Mouse (Mus musculus) liver, adult 2 months (tissue): Measurements from ENCODE around the gene Gpatch11. TPM values are rescaled to one million over a fixed set of nuclear protein-coding genes. Genes with fewer than 3 reads are reported as not detected.
A peak's percentile ranks its signal among the peaks of the same experiment; 100 is the strongest.

Source experiments
- DNase-seq: peaks from one replicate; pipeline ENCODE4 v3.0.0-alpha.2; 2011; ENCODE audit warnings: low read depth, low spot score; ENCODE audit errors: extremely low read depth
- H3K27ac ChIP-seq: fragments of 200-500 bp; replicated peaks from 2 replicates; pipeline ENCODE4 v1.5.1; 2012; ENCODE audit warnings: low read depth, mild to moderate bottlenecking, control low read depth, inconsistent platforms, low read length; ENCODE audit not compliant: insufficient read depth
- H3K27me3 ChIP-seq: fragments of 200-500 bp; 2 replicates; pipeline ENCODE4 v1.6.1; 2012; ENCODE audit warnings: mild to moderate bottlenecking, moderate library complexity, low read length, inconsistent platforms; ENCODE audit not compliant: control insufficient read depth, insufficient read depth
- H3K36me3 ChIP-seq: fragments of 200-500 bp; 2 replicates; pipeline ENCODE4 v1.6.1; 2012; ENCODE audit warnings: low read length, inconsistent platforms; ENCODE audit not compliant: control insufficient read depth, insufficient read depth
- H3K4me1 ChIP-seq: fragments of 200-500 bp; 2 replicates; pipeline ENCODE4 v1.6.1; 2011; ENCODE audit warnings: low read length; ENCODE audit not compliant: control insufficient read depth, insufficient read depth
- H3K4me3 ChIP-seq: fragments of 200-500 bp; 2 replicates; pipeline ENCODE4 v1.5.1; 2011; ENCODE audit warnings: low read depth, mild to moderate bottlenecking, control low read depth, low read length, moderate library complexity; ENCODE audit not compliant: insufficient read depth
- H3K79me2 ChIP-seq: fragments of 200-500 bp; 2 replicates; pipeline ENCODE4 v1.6.1; 2012; ENCODE audit warnings: inconsistent platforms, mild to moderate bottlenecking, low read length, moderate library complexity; ENCODE audit not compliant: control insufficient read depth, insufficient read depth
- H3K9ac ChIP-seq: fragments of 200-500 bp; 2 replicates; pipeline ENCODE4 v1.6.1; 2012; ENCODE audit warnings: low read depth, mild to moderate bottlenecking, control low read depth, inconsistent platforms, low read length
- CTCF ChIP-seq: fragments of 200-500 bp; IDR thresholded peaks from 2 replicates; pipeline ENCODE4 v1.5.1; 2011; ENCODE audit warnings: low read depth, low read length, control low read depth
- POLR2A ChIP-seq: fragments of 200-500 bp; IDR thresholded peaks from 2 replicates; pipeline ENCODE4 v1.6.1; 2011; ENCODE audit warnings: low read length, control low read depth; ENCODE audit not compliant: insufficient read depth; ENCODE audit errors: extremely low read depth
- WGBS: fragments of 180-500 bp; shearing (Covaris S2); methylation state at CpG from one replicate; pipeline ENCODE4 v1.1.7; 2018; 5-methylcytosine and 5-hydroxymethylcytosine counted together
- polyA plus RNA-seq: library from polyadenylated mRNA; depleted of rRNA; stranded (reverse); fragments of >200 nt; gene quantifications from 2 replicates; pipeline ENCODE4 v1.2.3, GENCODE M21; 2012
- total RNA-seq: library from RNA; depleted of rRNA; stranded (reverse); fragments of >200 nt; gene quantifications from 2 replicates; pipeline ENCODE4 v1.2.3, GENCODE M21; 2014

Gpatch11 gene
- total and polyA plus RNA-seq, 2 experiments, result 4.9 to 7.9 TPM

GRCm38 (mm10) chr17:78842271-78842928, 7.0 kb downstream of the Gpatch11 start:
- no peak overlapping the region for H3K4me3 ChIP-seq
- H3K27ac ChIP-seq, result no peak overlapping the region
- peaks cover 49% of the 10 kb centered on the region for H3K36me3 ChIP-seq
- no peak overlapping the region for H3K9ac ChIP-seq
- no peak for DNase-seq
- H3K27me3 ChIP-seq, result no peaks in the 10 kb centered on the region
- H3K4me1 ChIP-seq, result no peaks in the 10 kb centered on the region
- TF ChIP-seq POLR2A, result no peak
- no peak for TF ChIP-seq CTCF
- 93% methylated on average over 7 of the region's 7 CpGs for WGBS
- no peaks in the 10 kb centered on the region for H3K79me2 ChIP-seq

- TF ChIP-seq CTCF, result no peak
- no peak for TF ChIP-seq POLR2A
- no peaks in the 10 kb centered on the region for H3K79me2 ChIP-seq
- no peak for DNase-seq
- no peak overlapping the region for H3K9ac ChIP-seq
- no peak overlapping the region for H3K4me3 ChIP-seq
- WGBS, result 88% methylated on average over 10 of the region's 10 CpGs
- peaks cover 54% of the 10 kb centered on the region for H3K36me3 ChIP-seq
- no peaks in the 10 kb centered on the region for H3K27me3 ChIP-seq
- no peak overlapping the region for H3K27ac ChIP-seq
- H3K4me1 ChIP-seq, result no peaks in the 10 kb centered on the region
Observed at GRCm38 (mm10) chr17:78856243-78856642, 20.9 kb downstream of the Gpatch11 start.

GRCm38 (mm10) chr17:78873886-78874285, 38.5 kb downstream of the Gpatch11 start:
- H3K27me3 ChIP-seq, result no peaks in the 10 kb centered on the region
- DNase-seq, result no peak
- H3K36me3 ChIP-seq, result peaks cover 36% of the 10 kb centered on the region

GRCm38 (mm10) chr17:78881878-78882304, 46.5 kb downstream of the Gpatch11 start:
- WGBS, result 6% methylated on average over 6 of the region's 7 CpGs
- TF ChIP-seq CTCF, result no peak
- TF ChIP-seq POLR2A, result no peak
- Histone ChIP-seq H3K79me2 (peaks cover 8% of the 10 kb centered on the region; the same call in 1 of the 2 replicates), H3K9ac (peak overlapping the region; percentile 75), H3K4me1 (peaks cover 7% of the 10 kb centered on the region), H3K27ac (peak overlapping the region; percentile 71), H3K36me3 (peaks cover 12% of the 10 kb centered on the region), H3K4me3 (peak overlapping the region; percentile 81), H3K27me3 (no peaks in the 10 kb centered on the region)
- DNase-seq, result peak; percentile 9

More at GRCm38 (mm10) chr17:78873886-78874285, 38.5 kb downstream of the Gpatch11 start:
- 95% methylated on average over 6 of the region's 6 CpGs for WGBS
- Histone ChIP-seq H3K27ac (no peak overlapping the region), H3K9ac (no peak overlapping the region), H3K4me3 (no peak overlapping the region), H3K4me1 (no peaks in the 10 kb centered on the region), H3K79me2 (no peaks in the 10 kb centered on the region)
- TF ChIP-seq CTCF, result no peak
- no peak for TF ChIP-seq POLR2A

- Histone ChIP-seq H3K4me3 (peak within 1 kb of the TSS; percentile 81), H3K9ac (peak within 1 kb of the TSS; percentile 75)
Observed at GRCm38 (mm10) chr17:78882401-78883112, 47.2 kb downstream of the Gpatch11 start, which contains the start of gene Eif2ak2. Gene Eif2ak2, minus strand, starts transcription at chr17:78882573.

GRCm38 (mm10) chr17:78883291-78883690, 47.9 kb downstream of the Gpatch11 start:
- no peak for TF ChIP-seq POLR2A
- TF ChIP-seq CTCF, result no peak
- no peak for DNase-seq
- Histone ChIP-seq H3K36me3 (no peaks in the 10 kb centered on the region; the same call in 1 of the 2 replicates), H3K9ac (no peak overlapping the region), H3K27ac (no peak overlapping the region), H3K4me1 (peaks cover 7% of the 10 kb centered on the region), H3K79me2 (peaks cover 8% of the 10 kb centered on the region; the same call in 1 of the 2 replicates), H3K27me3 (no peaks in the 10 kb centered on the region), H3K4me3 (no peak overlapping the region)
- WGBS, result 87% methylated on average over 4 of the region's 4 CpGs

More at GRCm38 (mm10) chr17:78882401-78883112, 47.2 kb downstream of the Gpatch11 start, which contains the start of gene Eif2ak2:
- peaks cover 7% of the 10 kb centered on the region for H3K4me1 ChIP-seq
- DNase-seq, result peak; percentile 78
- H3K27ac ChIP-seq, result peak within 1 kb of the TSS; percentile 71
- WGBS, result under 1% methylated on average over 28 of the region's 28 CpGs
- TF ChIP-seq CTCF (no peak), POLR2A (peak; percentile 67; the same call in 1 of the 2 replicates)
- no peaks in the 10 kb centered on the region for H3K27me3 ChIP-seq
- peaks cover 7% of the 10 kb centered on the region for H3K36me3 ChIP-seq
- H3K79me2 ChIP-seq, result peaks cover 8% of the 10 kb centered on the region; the same call in 1 of the 2 replicates
